Comparison of ENCODE assay signal across 26 mouse cellular contexts in genomic region chr19:47888037-47888436, GRCm38 (mm10). TPM values are rescaled to one million over a fixed set of nuclear protein-coding genes. Genes with fewer than 3 reads are reported as not detected.
A peak's percentile ranks its signal among the peaks of the same experiment; 100 is the strongest.
DNase-seq lines count a peak whose midpoint lies in the region; ATAC-seq and TF ChIP-seq lines count a peak whose summit lies in the region.
"Had no signal": no experiment of that assay in that cellular context is flagged by ENCODE, and none has a peak within 500 bp of the region (broad histone marks: within the 10 kb centered on the region; RNA-seq: fewer than 3 reads in every experiment).

No protein-coding gene starts in this region.

- no peaks in the 10 kb centered on the region for H3K9me3 ChIP-seq in midbrain, postnatal 0 days (ENCODE audit: low read length)
- H3K9me3 ChIP-seq: heart, embryonic 13.5 days; hindbrain, embryonic 15.5 days; limb, embryonic 15.5 days; neural tube, embryonic 12.5 days had no signal

- H3K27me3 ChIP-seq in thymus, adult 2 months (ENCODE audit: control insufficient read depth, insufficient read depth, low read length) = no peaks in the 10 kb centered on the region
- no peaks in the 10 kb centered on the region for H3K27me3 ChIP-seq in splenic B cell, adult 2 months (ENCODE audit: control insufficient read depth, insufficient read depth, low read length, poor library complexity, severe bottlenecking)
- H3K27me3 ChIP-seq in midbrain, postnatal 0 days (ENCODE audit: insufficient read depth, low read length) = no peaks in the 10 kb centered on the region
- H3K27me3 ChIP-seq: heart, embryonic 13.5 days; hindbrain, embryonic 15.5 days; limb, embryonic 15.5 days; neural tube, embryonic 12.5 days had no signal

- 48% methylated on average over 8 of the region's 8 CpGs for WGBS in thymus, adult 2 months
- WGBS in midbrain, postnatal 0 days = 93% methylated on average over 8 of the region's 8 CpGs

- no peaks in the 10 kb centered on the region for H3K36me3 ChIP-seq in thymus, adult 2 months (ENCODE audit: control insufficient read depth, insufficient read depth, low read length)
- H3K36me3 ChIP-seq in splenic B cell, adult 2 months (ENCODE audit: control insufficient read depth, insufficient read depth, low read length, poor library complexity, severe bottlenecking) = no peaks in the 10 kb centered on the region
- no peaks in the 10 kb centered on the region for H3K36me3 ChIP-seq in midbrain, postnatal 0 days (ENCODE audit: insufficient read depth, low read length)
- H3K36me3 ChIP-seq: hindbrain, embryonic 15.5 days; limb, embryonic 15.5 days; neural tube, embryonic 12.5 days had no signal

- DNase-seq in thymus, adult 2 months = peak; percentile 17
- no peak for DNase-seq in thymus, postnatal 25 days
- peak; percentile 71 for DNase-seq in T-cell, adult 2 months (ENCODE audit: low spot score)
- peak; percentile 54 for DNase-seq in naive thymus-derived CD4-positive, alpha-beta T cell, adult 2 months (ENCODE audit: low read depth)
- peak; percentile 96 for DNase-seq in splenic B cell, adult 2 months (ENCODE audit: low read depth, low spot score)
- no peak for DNase-seq in urinary bladder, postnatal 14 days (ENCODE audit: low spot score)
- DNase-seq in midbrain, postnatal 0 days (ENCODE audit: low spot score) = no peak
- DNase-seq: adrenal gland, adult 8-10 months; cerebellum, adult 18-20 months; embryo, embryonic 11 days; gastrocnemius, postnatal 10 days; kidney, adult 8-10 months; kidney, postnatal 14 days; left cerebral cortex, postnatal 4 days; lung, embryonic 14.5 days; lung, postnatal 4 days had no signal

- TF ChIP-seq POLR2A in thymus, adult 2 months (IDR thresholded peaks at IDR 0.05; ENCODE audit: control insufficient read depth, extremely low read depth, insufficient read depth, low read length, poor library complexity) = no peak

- no peak overlapping the region for H3K4me3 ChIP-seq in thymus, adult 2 months (ENCODE audit: control insufficient read depth, insufficient read depth, low read length)
- H3K4me3 ChIP-seq in midbrain, postnatal 0 days (ENCODE audit: low read depth, low read length) = no peak overlapping the region
- H3K4me3 ChIP-seq: heart, embryonic 13.5 days; hindbrain, embryonic 15.5 days; limb, embryonic 15.5 days; neural tube, embryonic 12.5 days had no signal

- ATAC-seq in megakaryocyte, adult 5-6 weeks (ENCODE audit: poor library complexity, severe bottlenecking) = no peak
- no peak for ATAC-seq in midbrain, postnatal 0 days (ENCODE audit: low FRiP score)

- TF ChIP-seq CTCF in thymus, adult 2 months (IDR thresholded peaks at IDR 0.05; ENCODE audit: borderline replicate concordance, control insufficient read depth, extremely low read depth, insufficient read depth, low read length, poor library complexity) = no peak
- no peak for TF ChIP-seq CTCF in midbrain, postnatal 0 days (IDR thresholded peaks at IDR 0.05)

- H3K27ac ChIP-seq in thymus, adult 2 months (ENCODE audit: control insufficient read depth, insufficient read depth, low read length) = peak overlapping the region; percentile 89
- no peak overlapping the region for H3K27ac ChIP-seq in midbrain, postnatal 0 days (ENCODE audit: low read depth, low read length)
- H3K27ac ChIP-seq: heart, embryonic 13.5 days; hindbrain, embryonic 15.5 days; limb, embryonic 15.5 days; liver, embryonic 14.5 days; neural tube, embryonic 12.5 days had no signal

- H3K4me2 ChIP-seq in midbrain, postnatal 0 days (ENCODE audit: low read depth, low read length, poor library complexity, severe bottlenecking) = no peak overlapping the region
- H3K4me2 ChIP-seq: heart, embryonic 13.5 days; hindbrain, embryonic 15.5 days; limb, embryonic 15.5 days; lung, embryonic 14.5 days; neural tube, embryonic 12.5 days had no signal

- H3K4me1 ChIP-seq in thymus, adult 2 months (replicated peaks; ENCODE audit: control insufficient read depth, insufficient read depth, low read length) = peaks cover 40% of the 10 kb centered on the region
- H3K4me1 ChIP-seq in midbrain, postnatal 0 days (ENCODE audit: insufficient read depth, low read length) = no peaks in the 10 kb centered on the region
- H3K4me1 ChIP-seq: hindbrain, embryonic 15.5 days had no signal

- no peak overlapping the region for H3K9ac ChIP-seq in midbrain, postnatal 0 days (replicated peaks; ENCODE audit: low read length, poor library complexity, severe bottlenecking)
- H3K9ac ChIP-seq: heart, embryonic 13.5 days; hindbrain, embryonic 15.5 days; limb, embryonic 15.5 days; liver, embryonic 14.5 days; lung, embryonic 14.5 days; neural tube, embryonic 12.5 days had no signal

RNA-seq across cellular contexts. Expression of gene Gsto2, which starts 22.7 kb away (rescaled TPM):
- 0.14 and 0.84 TPM in 2 replicates for polyA plus RNA-seq in thymus, adult 2 months (2012; rRNA removed)
- not detected in 2 replicates for total RNA-seq in megakaryocyte, adult 5-6 weeks (2015)
- not detected in 2 replicates for total RNA-seq in megakaryocyte, adult 5-6 weeks (2017)
- total RNA-seq in midbrain, postnatal 0 days (2014; rRNA removed) = 0.16 and 0.66 TPM in 2 replicates
- 1.1 TPM in 2 replicates for polyA plus RNA-seq in midbrain, postnatal 0 days (2015; fragmentation: Nextera tagmentation; extraction: Ambion mirVana)

RNA-seq across cellular contexts. Expression of gene Cfap43, which starts 31.1 kb away (rescaled TPM):
- 0.13 and 0.20 TPM in 2 replicates for polyA plus RNA-seq in thymus, adult 2 months (2012; rRNA removed)
- total RNA-seq in megakaryocyte, adult 5-6 weeks (2015) = 0.18 and 0.32 TPM in 2 replicates
- not detected in 2 replicates for total RNA-seq in megakaryocyte, adult 5-6 weeks (2017)
- 0.66 and 4.2 TPM in 2 replicates for total RNA-seq in midbrain, postnatal 0 days (2014; rRNA removed)
- 0.82 and 2.6 TPM in 2 replicates for polyA plus RNA-seq in midbrain, postnatal 0 days (2015; fragmentation: Nextera tagmentation; extraction: Ambion mirVana)
- total RNA-seq: adrenal gland, adult 8-10 months; gastrocnemius, postnatal 10 days; heart, postnatal 36 days had no signal

RNA-seq across cellular contexts. Expression of gene Itprip, which starts 31.1 kb away (rescaled TPM):
- polyA plus RNA-seq in thymus, adult 2 months (2012; rRNA removed) = 32.6 and 37.4 TPM in 2 replicates
- total RNA-seq in megakaryocyte, adult 5-6 weeks (2015) = 14.8 and 18.9 TPM in 2 replicates
- 28.4 and 28.9 TPM in 2 replicates for total RNA-seq in megakaryocyte, adult 5-6 weeks (2017)
- 2.7 and 3.5 TPM in 2 replicates for total RNA-seq in midbrain, postnatal 0 days (2014; rRNA removed)
- 1.4 and 1.5 TPM in 2 replicates for polyA plus RNA-seq in midbrain, postnatal 0 days (2015; fragmentation: Nextera tagmentation; extraction: Ambion mirVana)

RNA-seq across cellular contexts. Expression of gene Gsto1, which starts 33.3 kb away (rescaled TPM):
- polyA plus RNA-seq in thymus, adult 2 months (2012; rRNA removed) = 20.4 and 30.4 TPM in 2 replicates
- total RNA-seq in megakaryocyte, adult 5-6 weeks (2015) = 159 and 168 TPM in 2 replicates
- total RNA-seq in megakaryocyte, adult 5-6 weeks (2017) = 75.9 and 92.0 TPM in 2 replicates
- 95.4 and 142 TPM in 2 replicates for total RNA-seq in midbrain, postnatal 0 days (2014; rRNA removed)
- 148 and 152 TPM in 2 replicates for polyA plus RNA-seq in midbrain, postnatal 0 days (2015; fragmentation: Nextera tagmentation; extraction: Ambion mirVana)

RNA-seq across cellular contexts. Expression of gene Cfap58, which starts 49.4 kb away (rescaled TPM):
- polyA plus RNA-seq in thymus, adult 2 months (2012; rRNA removed) = 0.03 and 0.04 TPM in 2 replicates
- not detected in 2 replicates for total RNA-seq in megakaryocyte, adult 5-6 weeks (2015)
- total RNA-seq in megakaryocyte, adult 5-6 weeks (2017) = not detected in 2 replicates
- 0.38 and 1.2 TPM in 2 replicates for total RNA-seq in midbrain, postnatal 0 days (2014; rRNA removed)
- polyA plus RNA-seq in midbrain, postnatal 0 days (2015; fragmentation: Nextera tagmentation; extraction: Ambion mirVana) = 0.54 and 0.91 TPM in 2 replicates
- total RNA-seq: ES-E14; gastrocnemius, postnatal 10 days had no signal
- polyA plus RNA-seq: intestine, embryonic 14.5 days; limb, embryonic 15.5 days; liver, embryonic 14.5 days; lung, embryonic 14.5 days; stomach, embryonic 14.5 days had no signal

Comparison
In these comparisons a context has a peak if more than half of its experiments do, and no peak if none do; other contexts are left out.
1. DNase-seq: peak in thymus, adult 2 months (single experiment), T-cell, adult 2 months (single experiment), naive thymus-derived CD4-positive, alpha-beta T cell, adult 2 months (single experiment) and splenic B cell, adult 2 months (single experiment); none in thymus, postnatal 25 days (single experiment), urinary bladder, postnatal 14 days (single experiment) and midbrain, postnatal 0 days (single experiment).